Mouse (Mus musculus): Measurements from ENCODE around the gene Chd4.

Gene Chd4

GRCm38 (mm10) chr6:125090341-125091085 lies 5.3 kb upstream of the Chd4 start:
- no peak for DNase-seq (ENCODE audit: low read depth, low spot score)

DNA sequence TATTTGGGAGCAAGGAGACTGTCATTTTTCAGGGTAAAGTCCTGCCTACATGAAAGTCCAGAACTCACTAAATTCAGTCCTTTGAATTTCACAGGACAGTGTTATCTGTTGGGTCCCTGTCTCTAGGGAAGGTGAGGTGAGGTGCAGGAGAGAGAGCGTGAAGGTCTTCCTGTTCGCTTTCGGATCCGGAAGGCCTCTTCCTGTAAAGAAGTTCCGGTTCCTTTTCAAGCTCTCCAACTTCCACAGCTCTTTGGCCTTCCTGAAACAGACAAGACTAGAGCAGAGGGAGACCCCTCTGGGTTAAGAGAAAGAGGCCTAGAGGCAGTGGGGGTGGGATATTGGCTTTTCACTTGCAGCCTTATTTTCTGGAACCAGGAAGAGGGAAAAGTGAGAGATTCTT lies 3.4 kb upstream of the Chd4 start:
- DNase-seq (ENCODE audit: low read depth, low spot score), result peak; percentile 34

DNA sequence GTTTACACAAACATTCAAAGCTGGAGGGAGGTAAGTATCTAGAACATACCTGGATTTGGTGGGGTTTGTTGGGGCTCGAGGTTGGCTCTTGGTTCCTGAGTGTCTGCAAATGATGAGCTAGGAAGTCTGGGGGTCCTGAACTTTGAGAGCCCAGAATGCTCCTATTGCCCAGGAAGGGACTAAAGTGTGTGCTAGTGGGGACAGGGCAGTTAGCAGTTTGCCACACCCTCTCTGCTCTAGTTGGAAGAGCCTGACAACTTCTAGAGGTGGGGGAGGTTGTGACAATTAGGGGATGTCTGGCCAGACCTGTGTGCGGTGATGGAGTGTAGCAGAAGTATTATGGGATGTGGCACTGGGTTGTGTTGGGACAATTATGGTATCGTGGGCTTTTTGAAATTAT lies 938 bp upstream of the Chd4 start:
- DNase-seq (ENCODE audit: low read depth, low spot score), result peak; percentile 44

GRCm38 (mm10) chr6:125096279-125096596 lies 457 bp downstream of the Chd4 start:
- DNase-seq (ENCODE audit: low read depth, low spot score), result no peak

GRCm38 (mm10) chr6:125096597-125097345 lies 990 bp downstream of the Chd4 start:
- DNase-seq (ENCODE audit: low read depth, low spot score), result peak; percentile 75

DNA sequence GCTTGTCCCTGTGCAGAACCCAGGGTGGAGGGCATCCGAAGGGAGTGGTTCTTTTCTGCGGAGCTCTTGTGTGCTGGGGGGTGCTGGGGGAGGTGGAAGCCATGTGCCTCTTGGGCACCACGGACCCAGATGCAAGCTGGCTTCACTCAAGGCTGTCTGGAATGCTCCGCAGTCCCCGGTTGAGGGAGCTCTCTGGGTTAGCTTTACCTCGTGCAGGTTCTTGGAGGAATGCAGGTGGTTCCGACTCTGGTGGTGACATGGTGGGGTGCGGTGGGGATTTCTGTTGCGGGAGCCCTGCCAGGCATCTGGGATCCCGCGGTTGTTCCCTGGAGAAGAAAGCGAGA lies 1.5 kb downstream of the Chd4 start:
- peak; percentile 49 for DNase-seq (ENCODE audit: low read depth, low spot score)

DNA sequence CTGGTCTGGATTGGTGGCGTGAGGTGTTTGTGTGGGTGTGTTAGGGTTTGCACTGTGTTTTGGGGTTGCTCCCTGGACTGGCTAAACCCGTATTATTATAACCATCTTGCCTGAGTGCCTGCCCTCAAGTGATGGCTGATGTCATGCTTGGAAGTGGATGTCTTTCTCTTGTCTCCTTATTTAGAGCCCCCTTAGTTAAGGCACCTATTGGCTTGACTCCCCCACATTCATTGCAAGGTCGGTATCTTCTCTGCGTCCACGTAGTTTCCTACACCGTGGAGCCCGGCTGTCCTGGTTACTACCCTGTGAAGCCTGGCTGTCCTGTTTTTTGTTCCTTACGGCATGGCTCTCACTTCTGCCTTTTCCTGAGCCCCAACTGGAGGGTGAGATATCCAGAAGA lies 2.2 kb downstream of the Chd4 start:
- no peak for DNase-seq (ENCODE audit: low read depth, low spot score)

GRCm38 (mm10) chr6:125098513-125098912 lies 2.7 kb downstream of the Chd4 start:
- DNase-seq (ENCODE audit: low read depth, low spot score), result no peak

DNA sequence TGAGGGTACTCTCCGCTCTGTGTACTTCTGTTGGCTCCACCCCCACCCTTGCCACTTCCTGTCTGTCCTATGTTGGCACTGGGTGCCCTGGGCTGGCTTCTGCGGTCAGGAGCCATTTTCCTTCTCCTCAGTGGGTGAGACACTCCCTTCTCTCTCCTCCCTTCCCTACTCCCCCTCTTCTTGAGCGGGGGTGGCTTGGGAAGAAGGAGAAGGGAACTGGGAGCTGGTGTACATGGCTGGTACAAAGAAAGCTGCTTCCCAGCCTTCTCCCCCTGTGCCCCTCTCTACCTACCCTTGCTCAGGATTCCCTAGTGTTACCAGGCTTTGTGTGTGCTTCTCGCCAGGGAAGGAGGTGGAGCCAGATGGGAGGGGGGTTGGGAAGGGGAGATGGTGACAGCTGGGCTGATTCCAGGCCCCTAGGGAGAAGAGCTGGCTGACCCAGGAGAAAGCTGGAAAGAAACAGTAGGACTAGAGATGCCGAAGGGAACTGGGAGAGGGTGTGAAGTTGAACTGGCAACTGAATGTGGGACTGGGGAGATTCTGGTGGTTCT lies 3.7 kb downstream of the Chd4 start:
- DNase-seq (ENCODE audit: low read depth, low spot score), result peak; percentile 81

DNA sequence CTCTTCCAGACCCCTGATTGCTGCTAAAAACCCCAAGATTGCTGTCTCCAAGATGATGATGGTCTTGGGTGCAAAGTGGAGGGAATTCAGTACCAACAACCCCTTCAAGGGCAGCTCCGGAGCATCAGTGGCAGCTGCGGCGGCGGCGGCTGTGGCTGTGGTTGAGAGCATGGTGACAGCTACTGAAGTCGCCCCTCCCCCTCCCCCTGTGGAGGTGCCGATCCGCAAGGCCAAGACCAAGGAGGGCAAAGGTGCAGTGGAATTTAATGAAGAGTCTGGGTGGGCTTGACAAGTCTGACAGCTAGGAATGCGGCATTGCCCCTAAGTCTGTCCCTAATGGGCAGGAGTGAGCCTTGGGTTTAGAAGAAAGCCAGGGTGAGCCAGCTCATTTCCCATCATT lies 5.7 kb downstream of the Chd4 start:
- no peak for DNase-seq (ENCODE audit: low read depth, low spot score)

DNA sequence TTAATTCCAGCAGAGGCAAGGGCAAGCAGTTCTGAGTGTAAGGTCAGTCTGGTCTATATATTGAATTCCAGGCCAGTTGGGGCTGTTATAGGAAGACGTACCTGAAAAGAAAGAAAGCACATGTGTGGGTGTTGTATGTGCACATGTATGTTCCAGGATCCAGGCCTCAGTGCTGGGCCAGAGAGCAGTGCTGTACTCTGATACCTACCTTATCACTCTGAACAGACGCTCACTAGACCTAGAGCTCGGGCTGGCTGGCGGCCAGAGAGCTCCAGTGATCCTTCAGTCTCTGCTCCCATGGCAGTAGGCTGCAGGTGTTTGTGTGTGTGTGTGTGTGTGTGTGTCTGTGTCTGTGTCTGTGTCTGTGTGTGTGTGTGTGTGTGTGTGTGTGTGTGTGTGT lies 8.4 kb downstream of the Chd4 start:
- DNase-seq (ENCODE audit: low read depth, low spot score), result no peak

DNA sequence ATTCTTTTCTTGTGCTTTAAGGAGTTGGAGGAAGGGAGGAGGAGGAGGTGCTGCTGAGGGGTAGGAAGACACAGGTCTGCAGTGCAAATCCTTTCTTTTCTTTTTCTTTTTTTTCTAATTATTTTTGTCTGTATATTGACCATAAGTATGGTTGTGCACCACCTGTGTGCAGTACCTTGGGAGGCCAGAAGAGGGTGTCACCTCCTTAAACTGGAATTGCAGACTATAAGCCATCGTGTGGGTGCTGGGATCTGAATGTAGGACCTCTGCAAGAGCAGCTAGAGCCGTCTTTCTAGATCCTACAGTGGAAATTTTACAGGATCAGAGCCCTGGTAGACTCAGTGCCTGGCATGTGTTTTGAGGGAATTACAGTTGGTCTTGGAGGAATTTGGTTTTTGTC lies 11.9 kb downstream of the Chd4 start:
- DNase-seq (ENCODE audit: low read depth, low spot score), result peak; percentile 40

GRCm38 (mm10) chr6:125109371-125109770 lies 13.6 kb downstream of the Chd4 start:
- DNase-seq (ENCODE audit: low read depth, low spot score), result no peak

- DNase-seq (ENCODE audit: low read depth, low spot score), result peak; percentile 67
These were observed 15.1 kb downstream of the Chd4 start for GRCm38 (mm10) chr6:125110927-125111326.

DNA sequence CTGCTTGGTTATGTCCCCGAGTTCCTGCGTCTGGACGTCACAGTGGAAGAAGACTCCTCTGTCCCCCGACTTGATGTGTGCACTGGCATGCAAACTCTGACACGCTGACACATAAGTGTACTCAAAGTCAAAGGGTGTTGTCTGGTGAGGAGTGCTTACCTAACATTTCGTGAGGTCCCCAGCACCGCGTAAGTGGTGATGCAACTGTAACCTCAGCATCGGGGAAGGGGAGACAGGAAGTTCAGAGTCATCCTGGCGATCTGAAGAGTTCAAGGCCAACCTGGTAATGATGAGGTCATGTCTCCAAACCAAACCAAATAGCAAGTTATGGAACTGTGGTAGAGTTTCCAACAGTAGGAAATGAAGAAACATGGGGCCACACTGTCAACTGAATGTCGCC lies 16.8 kb downstream of the Chd4 start:
- no peak for DNase-seq (ENCODE audit: low read depth, low spot score)

DNA sequence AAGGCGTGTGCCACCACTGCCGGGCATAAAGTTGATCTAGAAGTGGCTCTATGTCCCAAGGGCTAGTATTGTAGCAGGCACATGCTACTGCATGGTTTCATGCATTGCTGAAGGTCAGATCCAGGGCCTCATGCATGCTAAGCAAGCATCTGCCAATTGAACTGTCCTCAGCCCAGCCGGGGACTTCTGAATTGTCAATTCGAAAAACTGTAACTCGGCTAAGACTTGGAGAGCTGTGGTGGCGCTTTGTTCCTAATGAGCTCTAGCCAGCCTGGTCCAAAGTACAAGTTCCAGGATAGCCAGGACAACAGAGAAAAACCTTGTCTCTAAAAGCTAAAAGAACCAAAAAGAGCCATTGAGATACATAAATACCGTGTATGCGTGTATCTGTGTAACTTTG lies 23.6 kb downstream of the Chd4 start:
- no peak for DNase-seq (ENCODE audit: low read depth, low spot score)

DNA sequence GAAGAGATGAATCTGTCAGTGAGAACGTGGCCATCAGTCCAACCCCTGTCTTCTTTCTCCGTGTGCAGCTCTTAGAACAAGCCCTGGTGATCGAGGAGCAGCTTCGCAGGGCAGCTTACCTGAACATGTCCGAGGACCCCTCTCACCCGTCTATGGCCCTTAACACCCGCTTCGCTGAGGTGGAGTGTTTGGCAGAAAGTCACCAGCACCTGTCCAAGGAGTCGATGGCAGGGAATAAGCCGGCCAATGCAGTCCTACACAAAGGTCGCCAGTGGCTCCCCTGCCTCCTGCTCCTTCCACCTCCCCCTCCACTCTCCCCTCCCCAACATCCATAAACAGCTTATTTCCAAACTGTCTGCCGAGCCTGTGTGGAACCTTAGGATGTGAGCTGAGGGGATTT lies 32.9 kb downstream of the Chd4 start:
- no peak for DNase-seq (ENCODE audit: low read depth, low spot score)

- DNase-seq (ENCODE audit: low read depth, low spot score), result peak; percentile 21
These were observed 34.1 kb downstream of the Chd4 start for GRCm38 (mm10) chr6:125129710-125130402.

- DNase-seq (ENCODE audit: low read depth, low spot score), result peak; percentile 97
These were observed 35.7 kb downstream of the Chd4 start, which contains the start of gene Nop2 for GRCm38 (mm10) chr6:125131302-125132156. Gene Nop2 (plus strand): TSS chr6:125131909.

GRCm38 (mm10) chr6:125132470-125132869 lies 36.7 kb downstream of the Chd4 start:
- DNase-seq (ENCODE audit: low read depth, low spot score), result no peak

GRCm38 (mm10) chr6:125137002-125137671 lies 41.4 kb downstream of the Chd4 start:
- DNase-seq (ENCODE audit: low read depth, low spot score), result peak; percentile 73
